Mouse (Mus musculus): ENCODE measurements around the gene Dpf2. TPM values are rescaled to one million over a fixed set of nuclear protein-coding genes. Genes with fewer than 3 reads are reported as not detected.

Gene Dpf2
- polyA plus RNA-seq (2015; fragmentation: Nextera tagmentation; extraction: Ambion mirVana), result 117 and 125 TPM in 2 replicates

- WGBS, result 23% methylated on average over 13 of the region's 13 CpGs
- Histone ChIP-seq H3K27me3 (no peaks in the 10 kb centered on the region), H3K9ac (peak within 1 kb of the TSS; percentile 98), H3K4me2 (peak within 1 kb of the TSS; percentile 72), H3K36me3 (peaks cover 25% of the 10 kb centered on the region), H3K4me3 (peak within 1 kb of the TSS; percentile 93), H3K9me3 (no peaks in the 10 kb centered on the region), H3K4me1 (peaks cover 26% of the 10 kb centered on the region), H3K27ac (peak within 1 kb of the TSS; percentile 93)
- no peak for ATAC-seq (ENCODE audit: insufficient number of reproducible peaks, low FRiP score, low TSS enrichment, low read depth)
Observed at GRCm38 (mm10) chr19:5913007-5913719, at the start of gene Dpf2. TSS of gene Dpf2 (minus strand) at chr19:5913010.

DNA sequence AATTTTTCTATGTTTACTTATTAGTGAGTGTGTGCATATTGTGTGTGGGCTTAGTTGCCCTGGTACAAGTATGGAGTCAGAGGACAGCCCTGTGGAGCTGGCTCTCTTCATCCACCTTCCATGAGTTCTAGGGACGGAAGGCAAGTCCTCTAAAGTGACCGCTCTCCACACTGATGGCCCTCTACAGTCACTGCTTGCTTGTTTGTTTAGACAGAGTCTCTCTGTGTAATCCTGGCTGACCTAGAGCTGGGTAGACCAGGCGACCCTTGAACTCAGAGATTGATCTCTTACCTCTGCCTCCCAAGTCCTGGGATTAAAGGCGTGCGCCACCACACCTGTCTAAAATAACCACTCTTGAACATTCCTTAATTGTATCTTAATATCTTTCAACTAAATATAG lies 44.6 kb upstream of the Dpf2 start:
- no peak overlapping the region for H3K4me3 ChIP-seq
- no peak overlapping the region for H3K27ac ChIP-seq
- H3K9me3 ChIP-seq, result no peaks in the 10 kb centered on the region
- peaks cover 28% of the 10 kb centered on the region for H3K4me1 ChIP-seq
- 88% methylated on average over 5 of the region's 5 CpGs for WGBS
- H3K27me3 ChIP-seq, result no peaks in the 10 kb centered on the region
- H3K4me2 ChIP-seq, result no peak overlapping the region
- peaks cover 63% of the 10 kb centered on the region for H3K36me3 ChIP-seq
- no peak for ATAC-seq (ENCODE audit: insufficient number of reproducible peaks, low FRiP score, low TSS enrichment, low read depth)
- no peak overlapping the region for H3K9ac ChIP-seq

- no peak for ATAC-seq (ENCODE audit: insufficient number of reproducible peaks, low FRiP score, low TSS enrichment, low read depth)
- Histone ChIP-seq H3K4me2 (no peak overlapping the region), H3K27ac (peak overlapping the region; percentile 47; the same call in 1 of the 2 replicates), H3K9me3 (no peaks in the 10 kb centered on the region), H3K27me3 (no peaks in the 10 kb centered on the region), H3K4me3 (no peak overlapping the region), H3K36me3 (peaks cover 70% of the 10 kb centered on the region), H3K9ac (no peak overlapping the region), H3K4me1 (peaks cover 27% of the 10 kb centered on the region)
- WGBS, result 18% methylated on average over 3 of the region's 3 CpGs
Observed at GRCm38 (mm10) chr19:5956685-5957084, 43.9 kb upstream of the Dpf2 start.

DNA sequence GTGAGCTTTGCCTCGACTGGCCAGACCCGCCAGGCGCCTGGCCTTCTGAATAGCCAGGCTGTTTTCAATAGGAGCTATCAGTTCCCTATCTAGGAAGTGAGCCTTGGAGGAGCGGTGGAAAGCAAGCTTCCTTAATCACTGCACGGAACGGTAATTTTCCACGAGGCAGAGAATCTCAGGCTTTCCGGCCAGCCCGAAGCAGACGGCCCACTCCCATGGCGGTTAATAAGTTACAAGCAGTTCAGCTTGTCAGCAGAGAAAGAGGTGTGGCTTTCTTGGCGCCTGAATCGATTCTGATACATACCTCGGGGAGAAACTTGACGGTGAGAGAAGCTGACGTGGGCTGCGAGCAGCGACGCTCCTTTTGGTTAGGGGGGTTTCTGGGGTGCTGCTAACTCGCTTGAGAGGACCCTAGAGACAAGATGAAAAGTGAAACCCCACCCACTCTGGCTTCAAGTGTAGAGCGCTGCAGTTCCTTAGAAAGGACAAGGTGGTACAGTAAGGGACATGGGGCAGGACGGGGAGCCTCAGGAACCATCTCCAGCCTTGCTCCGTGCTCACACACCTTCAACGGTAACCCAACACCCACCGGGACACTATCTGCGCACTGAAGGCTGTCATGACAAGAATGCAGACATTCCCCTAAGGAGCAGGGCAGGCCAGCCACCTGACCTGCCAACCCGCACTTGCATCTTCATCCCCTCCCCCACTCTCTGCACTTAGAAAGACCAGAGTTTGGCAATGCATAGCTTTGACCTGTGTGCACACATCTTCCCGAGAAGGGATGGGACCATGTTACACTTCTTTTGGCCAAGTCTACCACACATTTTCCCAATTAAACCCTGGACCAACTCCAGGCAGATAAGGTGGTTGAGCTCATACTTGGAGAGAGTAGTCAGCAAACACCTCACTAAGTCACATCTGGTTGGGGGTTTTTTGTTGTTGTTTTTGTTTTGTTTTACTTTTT lies 43.2 kb upstream of the Dpf2 start:
- no peaks in the 10 kb centered on the region for H3K9me3 ChIP-seq
- peaks cover 73% of the 10 kb centered on the region for H3K36me3 ChIP-seq
- no peak overlapping the region for H3K4me2 ChIP-seq
- WGBS, result 63% methylated on average over 28 of the region's 28 CpGs
- H3K27me3 ChIP-seq, result no peaks in the 10 kb centered on the region
- H3K27ac ChIP-seq, result peak overlapping the region; percentile 47
- no peak overlapping the region for H3K9ac ChIP-seq
- ATAC-seq (ENCODE audit: insufficient number of reproducible peaks, low FRiP score, low TSS enrichment, low read depth), result no peak
- peaks cover 27% of the 10 kb centered on the region; the same call in 1 of the 2 replicates for H3K4me1 ChIP-seq
- H3K4me3 ChIP-seq, result peak overlapping the region; percentile 2; the same call in 1 of the 2 replicates

DNA sequence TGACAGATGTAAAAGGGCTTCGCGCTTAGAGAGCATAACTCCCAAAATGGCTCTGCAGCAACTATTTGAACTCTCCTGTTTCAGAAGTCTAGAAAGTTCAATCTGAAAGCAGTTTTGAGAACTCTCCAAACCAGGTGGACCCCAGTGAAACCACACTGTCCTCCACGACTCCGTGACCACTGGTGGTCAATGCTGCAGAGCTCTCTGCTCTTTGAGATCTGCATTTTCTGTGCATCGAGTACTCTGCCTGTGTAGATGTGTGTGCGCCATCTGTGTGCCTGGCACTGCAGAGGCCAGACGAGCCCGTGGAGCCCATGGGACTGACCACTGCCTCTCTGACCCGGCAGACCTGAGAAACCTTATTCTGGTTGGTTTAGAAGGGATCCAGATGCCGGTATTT lies 42.1 kb upstream of the Dpf2 start:
- peaks cover 78% of the 10 kb centered on the region for H3K36me3 ChIP-seq
- peak overlapping the region; percentile 17; the same call in 1 of the 2 replicates for H3K27ac ChIP-seq
- H3K4me2 ChIP-seq, result no peak overlapping the region
- no peak for ATAC-seq (ENCODE audit: insufficient number of reproducible peaks, low FRiP score, low TSS enrichment, low read depth)
- no peak overlapping the region for H3K4me3 ChIP-seq
- no peaks in the 10 kb centered on the region for H3K27me3 ChIP-seq
- WGBS, result 90% methylated on average over 10 of the region's 10 CpGs
- no peaks in the 10 kb centered on the region for H3K9me3 ChIP-seq
- H3K9ac ChIP-seq, result no peak overlapping the region
- H3K4me1 ChIP-seq, result peaks cover 27% of the 10 kb centered on the region; the same call in 1 of the 2 replicates

- H3K36me3 ChIP-seq, result peaks cover 81% of the 10 kb centered on the region
- peaks cover 27% of the 10 kb centered on the region; the same call in 1 of the 2 replicates for H3K4me1 ChIP-seq
- no peaks in the 10 kb centered on the region for H3K9me3 ChIP-seq
- peak overlapping the region; percentile 14; the same call in 1 of the 2 replicates for H3K27ac ChIP-seq
- no peak overlapping the region for H3K9ac ChIP-seq
- no peaks in the 10 kb centered on the region for H3K27me3 ChIP-seq
- ATAC-seq (ENCODE audit: insufficient number of reproducible peaks, low FRiP score, low TSS enrichment, low read depth), result no peak
- WGBS, result 60% methylated on average over 22 of the region's 22 CpGs
- no peak overlapping the region for H3K4me3 ChIP-seq
- no peak overlapping the region for H3K4me2 ChIP-seq
Observed at GRCm38 (mm10) chr19:5954031-5954710, 41.4 kb upstream of the Dpf2 start.

- Histone ChIP-seq H3K9ac (no peak overlapping the region), H3K4me3 (no peak overlapping the region), H3K27me3 (no peaks in the 10 kb centered on the region), H3K36me3 (peaks cover 81% of the 10 kb centered on the region), H3K9me3 (no peaks in the 10 kb centered on the region), H3K27ac (peak overlapping the region; percentile 71), H3K4me2 (no peak overlapping the region), H3K4me1 (peaks cover 27% of the 10 kb centered on the region; the same call in 1 of the 2 replicates)
- WGBS, result 88% methylated on average over 19 of the region's 19 CpGs
- ATAC-seq (ENCODE audit: insufficient number of reproducible peaks, low FRiP score, low TSS enrichment, low read depth), result no peak
Observed at GRCm38 (mm10) chr19:5953201-5953770, 40.5 kb upstream of the Dpf2 start.

- no peaks in the 10 kb centered on the region for H3K27me3 ChIP-seq
- no peaks in the 10 kb centered on the region for H3K9me3 ChIP-seq
- H3K36me3 ChIP-seq, result peaks cover 83% of the 10 kb centered on the region
- H3K4me3 ChIP-seq, result no peak overlapping the region
- peaks cover 27% of the 10 kb centered on the region; the same call in 1 of the 2 replicates for H3K4me1 ChIP-seq
- WGBS, result 63% methylated on average over 13 of the region's 13 CpGs
- no peak overlapping the region for H3K9ac ChIP-seq
- H3K4me2 ChIP-seq, result no peak overlapping the region
- peak; percentile 42; the same call in 1 of the 2 replicates for ATAC-seq (ENCODE audit: insufficient number of reproducible peaks, low FRiP score, low TSS enrichment, low read depth)
- H3K27ac ChIP-seq, result peak overlapping the region; percentile 71; the same call in 1 of the 2 replicates
Observed at GRCm38 (mm10) chr19:5952071-5952691, 39.4 kb upstream of the Dpf2 start.

GRCm38 (mm10) chr19:5951631-5952030 lies 38.8 kb upstream of the Dpf2 start:
- WGBS, result 84% methylated on average over 16 of the region's 16 CpGs
- Histone ChIP-seq H3K27me3 (no peaks in the 10 kb centered on the region), H3K4me3 (no peak overlapping the region), H3K4me1 (peaks cover 27% of the 10 kb centered on the region; the same call in 1 of the 2 replicates), H3K4me2 (no peak overlapping the region), H3K9ac (no peak overlapping the region), H3K9me3 (no peaks in the 10 kb centered on the region), H3K36me3 (peaks cover 80% of the 10 kb centered on the region), H3K27ac (0 out of 2 replicates have a peak overlapping the region, but pooled peaks have one; percentile 71)
- no peak for ATAC-seq (ENCODE audit: insufficient number of reproducible peaks, low FRiP score, low TSS enrichment, low read depth)

DNA sequence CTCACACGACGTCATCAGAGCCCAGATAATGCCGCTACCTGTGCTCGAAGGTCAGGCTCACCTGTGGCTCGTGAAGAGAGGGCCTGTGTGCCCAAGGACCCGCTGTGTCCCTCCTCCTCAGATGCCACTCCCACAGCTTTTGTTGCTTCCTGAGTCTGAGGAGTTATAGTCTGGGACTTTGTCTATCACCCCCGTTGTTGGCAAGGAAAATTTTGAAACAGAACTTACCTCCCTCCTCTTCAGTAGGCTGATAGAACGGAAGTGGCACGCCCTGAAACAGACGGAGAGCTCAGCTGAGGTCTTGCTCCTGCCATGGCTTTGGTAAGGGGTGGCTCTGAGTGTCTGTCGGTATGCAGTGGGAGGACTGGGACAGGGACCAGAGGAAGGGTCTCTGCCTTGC lies 37.4 kb upstream of the Dpf2 start:
- no peaks in the 10 kb centered on the region for H3K9me3 ChIP-seq
- H3K4me3 ChIP-seq, result no peak overlapping the region
- no peak overlapping the region for H3K4me2 ChIP-seq
- H3K27me3 ChIP-seq, result no peaks in the 10 kb centered on the region
- ATAC-seq (ENCODE audit: insufficient number of reproducible peaks, low FRiP score, low TSS enrichment, low read depth), result no peak
- peaks cover 93% of the 10 kb centered on the region for H3K36me3 ChIP-seq
- 93% methylated on average over 11 of the region's 11 CpGs for WGBS
- H3K9ac ChIP-seq, result no peak overlapping the region
- H3K4me1 ChIP-seq, result peaks cover 23% of the 10 kb centered on the region; the same call in 1 of the 2 replicates
- H3K27ac ChIP-seq, result no peak overlapping the region

DNA sequence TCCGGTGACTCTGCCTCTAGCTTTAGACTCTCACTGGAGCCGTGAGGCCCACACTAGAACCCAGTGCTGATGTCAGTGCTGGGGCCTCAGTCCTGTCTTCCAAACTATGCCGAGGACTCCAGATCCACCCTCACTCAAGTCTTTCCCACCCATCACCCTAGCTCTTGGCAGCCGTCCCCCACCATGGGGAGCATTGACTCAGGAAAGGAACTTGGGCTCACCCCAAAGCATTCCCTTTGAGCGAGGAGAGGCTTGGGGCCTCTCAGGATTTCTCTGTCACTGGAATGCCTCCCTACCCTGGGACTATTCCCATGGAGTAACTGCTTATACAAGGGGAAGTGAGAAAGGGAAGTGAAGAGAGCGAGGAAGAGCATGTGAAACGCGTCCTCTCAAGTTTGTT lies 33.1 kb upstream of the Dpf2 start:
- no peak overlapping the region for H3K4me3 ChIP-seq
- 75% methylated on average over 8 of the region's 8 CpGs for WGBS
- no peaks in the 10 kb centered on the region for H3K9me3 ChIP-seq
- no peak overlapping the region for H3K9ac ChIP-seq
- H3K36me3 ChIP-seq, result peaks cover 84% of the 10 kb centered on the region
- no peak for ATAC-seq (ENCODE audit: insufficient number of reproducible peaks, low FRiP score, low TSS enrichment, low read depth)
- H3K4me2 ChIP-seq, result no peak overlapping the region
- peaks cover 13% of the 10 kb centered on the region for H3K4me1 ChIP-seq
- 0 out of 2 replicates have a peak overlapping the region, but pooled peaks have one; percentile 5 for H3K27ac ChIP-seq
- H3K27me3 ChIP-seq, result no peaks in the 10 kb centered on the region
